Mouse (Mus musculus) C2C12 (cell line): Measurements from ENCODE around the gene Odf3l1. TPM values are rescaled to one million over a fixed set of nuclear protein-coding genes. Genes with fewer than 3 reads are reported as not detected.

Experiments
- H3K27me3 ChIP-seq: one replicate; pipeline ENCODE4 v1.6.1; 2011; ENCODE audit not compliant: control insufficient read depth, insufficient read depth, insufficient read length
- H3K36me3 ChIP-seq: one replicate; pipeline ENCODE4 v1.6.1; 2011; ENCODE audit not compliant: control insufficient read depth, insufficient read depth
- H3K4me3 ChIP-seq: one replicate; pipeline ENCODE4 v1.5.1; 2011; ENCODE audit warnings: mild to moderate bottlenecking, control low read depth; ENCODE audit not compliant: poor library complexity, insufficient read depth, severe bottlenecking
- H3K79me2 ChIP-seq: one replicate; pipeline ENCODE4 v1.6.1; 2011; ENCODE audit not compliant: control insufficient read depth, insufficient read depth
- H3K79me3 ChIP-seq: one replicate; pipeline ENCODE4 v1.6.1; 2011; ENCODE audit warnings: low read depth, control low read depth
- H3ac ChIP-seq: one replicate; pipeline ENCODE3; 2011; ENCODE audit warnings: low read depth; ENCODE audit not compliant: control insufficient read depth, insufficient read length
- CEBPB ChIP-seq: IDR thresholded peaks from one replicate; pipeline ENCODE4 v1.6.1; 2011; ENCODE audit warnings: low read depth, mild to moderate bottlenecking, control low read depth, moderate library complexity
- CTCF ChIP-seq: IDR thresholded peaks from one replicate; pipeline ENCODE4 v1.5.1; 2011; ENCODE audit not compliant: control insufficient read depth, insufficient read depth, insufficient read length
- FOSL1 ChIP-seq: IDR thresholded peaks from one replicate; pipeline ENCODE4 v1.8.0; 2011; ENCODE audit warnings: mild to moderate bottlenecking, low read length; ENCODE audit not compliant: poor library complexity, insufficient read depth, severe bottlenecking
- MAX ChIP-seq: IDR thresholded peaks from one replicate; pipeline ENCODE4 v1.6.1; 2011; ENCODE audit warnings: mild to moderate bottlenecking, control low read depth
- MYOD1 ChIP-seq: IDR thresholded peaks from one replicate; pipeline ENCODE4 v1.6.1; 2011; ENCODE audit warnings: low read depth; ENCODE audit not compliant: control insufficient read depth, insufficient read length
- MYOG ChIP-seq: IDR thresholded peaks from one replicate; pipeline ENCODE4 v1.6.1; 2011; ENCODE audit not compliant: control insufficient read depth, insufficient read length; ENCODE audit errors: extremely low read depth
- USF1 ChIP-seq: IDR thresholded peaks from one replicate; pipeline ENCODE4 v1.6.1; 2011; ENCODE audit warnings: low read depth, mild to moderate bottlenecking, control low read depth, moderate library complexity
- polyA plus RNA-seq: library from polyadenylated mRNA; unstranded; fragments of >200 nt; fragmentation: generic; extraction: Trizol; gene quantifications from one replicate; pipeline ENCODE4 v1.2.1, GENCODE M21; 2012; ENCODE audit warnings: missing spikeins

Gene Odf3l1
- polyA plus RNA-seq, 1 experiment: 0.04 TPM

DNA sequence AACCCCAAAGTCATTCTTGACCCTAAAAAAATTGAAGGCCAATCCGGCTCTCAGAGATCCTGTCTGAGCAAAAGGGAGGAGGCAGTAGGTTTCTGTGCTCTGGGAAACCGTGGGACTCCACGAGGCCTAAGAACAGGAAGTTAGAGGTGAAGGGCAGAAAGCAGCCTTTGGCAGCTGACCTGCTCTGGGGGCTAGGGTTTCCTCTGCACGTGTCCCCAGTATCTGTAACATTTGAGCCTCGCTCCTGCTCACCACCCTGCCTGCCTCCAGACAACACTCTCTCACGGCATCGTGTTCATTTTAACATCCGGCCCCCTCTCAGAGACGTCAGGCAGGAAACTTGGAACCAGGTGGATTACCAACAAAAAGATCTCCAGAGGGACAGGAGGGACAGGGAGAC lies 36.1 kb upstream of the Odf3l1 start:
- Histone ChIP-seq H3K36me3 (no peaks in the 10 kb centered on the region), H3K27me3 (no peaks in the 10 kb centered on the region), H3K79me3 (no peaks in the 10 kb centered on the region), H3K4me3 (no peak overlapping the region), H3K79me2 (no peaks in the 10 kb centered on the region), H3ac (no peak overlapping the region)
- TF ChIP-seq CTCF (no peak), MAX (no peak), FOSL1 (no peak), USF1 (no peak), CEBPB (no peak), MYOG (no peak)

DNA sequence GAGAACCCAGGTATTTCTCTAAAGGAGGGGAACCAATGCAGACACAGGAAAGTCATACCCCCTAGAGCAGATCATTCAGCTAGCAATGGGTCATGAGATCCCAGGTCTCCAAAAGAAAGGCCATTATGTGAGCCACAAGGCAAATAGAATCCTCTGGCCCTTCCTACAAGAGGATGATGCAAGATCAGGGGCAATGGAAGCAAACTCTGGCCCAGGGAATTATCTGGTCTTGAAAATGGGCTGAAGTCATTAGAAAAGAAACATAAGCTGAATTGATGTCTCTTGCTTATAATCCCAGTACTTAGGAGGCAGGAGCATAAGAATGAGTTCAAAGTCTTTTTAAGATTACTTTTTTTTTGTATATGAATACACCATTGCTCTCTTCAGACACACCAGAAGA lies 35.6 kb upstream of the Odf3l1 start:
- H3K79me3 ChIP-seq: no peaks in the 10 kb centered on the region
- no peaks in the 10 kb centered on the region for H3K27me3 ChIP-seq
- H3ac ChIP-seq: no peak overlapping the region
- H3K4me3 ChIP-seq: no peak overlapping the region
- no peak for TF ChIP-seq MAX
- TF ChIP-seq CTCF: no peak
- no peak for TF ChIP-seq FOSL1
- no peak for TF ChIP-seq MYOD1
- no peak for TF ChIP-seq USF1
- no peak for TF ChIP-seq MYOG
- no peak for TF ChIP-seq CEBPB
- H3K79me2 ChIP-seq: no peaks in the 10 kb centered on the region
- H3K36me3 ChIP-seq: no peaks in the 10 kb centered on the region

- Histone ChIP-seq H3K36me3 (no peaks in the 10 kb centered on the region), H3K27me3 (no peaks in the 10 kb centered on the region), H3K79me2 (no peaks in the 10 kb centered on the region)
Measured at GRCm38 (mm10) chr9:56899409-56899808, 34.9 kb upstream of the Odf3l1 start.

GRCm38 (mm10) chr9:56896779-56897178 lies 32.3 kb upstream of the Odf3l1 start:
- H3K36me3 ChIP-seq: no peaks in the 10 kb centered on the region
- no peak overlapping the region for H3ac ChIP-seq
- H3K27me3 ChIP-seq: no peaks in the 10 kb centered on the region
- H3K79me2 ChIP-seq: no peaks in the 10 kb centered on the region
- H3K79me3 ChIP-seq: no peaks in the 10 kb centered on the region
- TF ChIP-seq CTCF (no peak), MAX (no peak), USF1 (no peak), MYOG (no peak), CEBPB (no peak), MYOD1 (no peak), FOSL1 (no peak)
- no peak overlapping the region for H3K4me3 ChIP-seq

More at GRCm38 (mm10) chr9:56899409-56899808, 34.9 kb upstream of the Odf3l1 start:
- H3ac ChIP-seq: no peak overlapping the region
- no peaks in the 10 kb centered on the region for H3K79me3 ChIP-seq
- H3K4me3 ChIP-seq: no peak overlapping the region
- TF ChIP-seq FOSL1: no peak
- no peak for TF ChIP-seq MYOD1
- TF ChIP-seq MYOG: no peak
- TF ChIP-seq CTCF: no peak
- no peak for TF ChIP-seq CEBPB
- no peak for TF ChIP-seq USF1
- TF ChIP-seq MAX: no peak

GRCm38 (mm10) chr9:56894006-56894405 lies 29.5 kb upstream of the Odf3l1 start:
- H3ac ChIP-seq: no peak overlapping the region
- TF ChIP-seq CTCF: peak; percentile 17
- TF ChIP-seq MAX: no peak
- no peak overlapping the region for H3K4me3 ChIP-seq
- H3K79me2 ChIP-seq: no peaks in the 10 kb centered on the region
- peaks cover 8% of the 10 kb centered on the region for H3K36me3 ChIP-seq
- H3K79me3 ChIP-seq: no peaks in the 10 kb centered on the region
- H3K27me3 ChIP-seq: no peaks in the 10 kb centered on the region

DNA sequence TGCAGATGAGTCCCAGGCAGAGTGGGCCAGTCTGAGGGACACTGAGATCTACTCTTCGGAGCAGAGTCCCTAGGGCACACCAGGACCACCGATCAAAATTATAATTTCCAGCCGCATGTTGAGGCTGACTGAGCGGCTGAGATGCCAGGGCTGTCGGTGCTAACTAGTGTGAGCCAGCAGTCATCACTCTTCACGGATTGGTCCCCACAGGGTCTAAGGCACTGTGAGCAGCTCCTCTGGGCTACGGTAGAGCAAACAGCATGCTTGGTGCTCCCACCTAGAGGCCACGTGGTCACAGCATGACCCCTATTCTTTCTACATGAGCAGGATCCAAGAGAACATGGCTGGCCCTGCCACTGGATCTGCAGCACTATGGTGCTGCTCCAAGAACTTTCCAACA lies 28.8 kb upstream of the Odf3l1 start:
- peaks cover 11% of the 10 kb centered on the region for H3K36me3 ChIP-seq
- no peaks in the 10 kb centered on the region for H3K79me3 ChIP-seq
- no peak overlapping the region for H3ac ChIP-seq
- H3K4me3 ChIP-seq: no peak overlapping the region
- H3K27me3 ChIP-seq: no peaks in the 10 kb centered on the region
- TF ChIP-seq MYOD1 (no peak), FOSL1 (no peak), CEBPB (no peak), MYOG (no peak), CTCF (no peak), USF1 (no peak), MAX (no peak)
- no peaks in the 10 kb centered on the region for H3K79me2 ChIP-seq
